Mouse (Mus musculus): ENCODE results near the gene Podxl. TPM values are rescaled to one million over a fixed set of nuclear protein-coding genes. Genes with fewer than 3 reads are reported as not detected.
"Not testable (repeated sequence)": the region's sequence is repeated elsewhere in the genome, so short reads cannot be mapped to it uniquely, and the experiment has no call there.

Podxl gene
- polyA plus RNA-seq, 1 experiment = 4.8 TPM

GRCm38 (mm10) chr6:31564901-31565391 is 1.2 kb upstream of the Podxl start:
- Histone ChIP-seq H3K36me3 (ENCODE audit: control insufficient read depth, insufficient read depth) (no peaks in the 10 kb centered on the region), H3K27me3 (ENCODE audit: control insufficient read depth, insufficient read depth, insufficient read length) (no peaks in the 10 kb centered on the region), H3ac (ENCODE audit: control insufficient read depth, insufficient read length, low read depth) (no peak overlapping the region), H3K79me2 (ENCODE audit: control insufficient read depth, insufficient read depth) (no peaks in the 10 kb centered on the region), H3K79me3 (ENCODE audit: low read depth) (no peaks in the 10 kb centered on the region), H3K4me3 (ENCODE audit: insufficient read depth, poor library complexity, severe bottlenecking) (no peak overlapping the region)
- TF ChIP-seq CEBPB (IDR thresholded peaks at IDR 0.05; ENCODE audit: low read depth) = no peak
- TF ChIP-seq FOSL1 (IDR thresholded peaks at IDR 0.05; ENCODE audit: insufficient read depth, low read length, poor library complexity, severe bottlenecking) = no peak
- TF ChIP-seq MYOG (IDR thresholded peaks at IDR 0.05; ENCODE audit: control insufficient read depth, extremely low read depth, insufficient read length) = no peak
- no peak for TF ChIP-seq MYOD1 (IDR thresholded peaks at IDR 0.05; ENCODE audit: control insufficient read depth, insufficient read length, low read depth)
- no peak for TF ChIP-seq CTCF (IDR thresholded peaks at IDR 0.05; ENCODE audit: control insufficient read depth, insufficient read depth, insufficient read length)
- TF ChIP-seq USF1 (IDR thresholded peaks at IDR 0.05; ENCODE audit: low read depth) = no peak
- no peak for TF ChIP-seq MAX (IDR thresholded peaks at IDR 0.05)

- Histone ChIP-seq H3K27me3 (ENCODE audit: control insufficient read depth, insufficient read depth, insufficient read length) (no peaks in the 10 kb centered on the region), H3ac (ENCODE audit: control insufficient read depth, insufficient read length, low read depth) (peak overlapping the region; percentile 50), H3K4me3 (ENCODE audit: insufficient read depth, poor library complexity, severe bottlenecking) (peak overlapping the region; percentile 11), H3K36me3 (ENCODE audit: control insufficient read depth, insufficient read depth) (no peaks in the 10 kb centered on the region), H3K79me2 (ENCODE audit: control insufficient read depth, insufficient read depth) (no peaks in the 10 kb centered on the region), H3K79me3 (ENCODE audit: low read depth) (no peaks in the 10 kb centered on the region)
- TF ChIP-seq FOSL1 (IDR thresholded peaks at IDR 0.05; ENCODE audit: insufficient read depth, low read length, poor library complexity, severe bottlenecking) (no peak), USF1 (IDR thresholded peaks at IDR 0.05; ENCODE audit: low read depth) (no peak), MAX (IDR thresholded peaks at IDR 0.05) (no peak), MYOG (IDR thresholded peaks at IDR 0.05; ENCODE audit: control insufficient read depth, extremely low read depth, insufficient read length) (no peak), CEBPB (IDR thresholded peaks at IDR 0.05; ENCODE audit: low read depth) (no peak), MYOD1 (IDR thresholded peaks at IDR 0.05; ENCODE audit: control insufficient read depth, insufficient read length, low read depth) (no peak), CTCF (IDR thresholded peaks at IDR 0.05; ENCODE audit: control insufficient read depth, insufficient read depth, insufficient read length) (no peak)
Measured at GRCm38 (mm10) chr6:31564182-31564531, 376 bp upstream of the Podxl start.

GRCm38 (mm10) chr6:31562371-31563080 is 1.3 kb downstream of the Podxl start:
- Histone ChIP-seq H3K79me2 (ENCODE audit: control insufficient read depth, insufficient read depth) (no peaks in the 10 kb centered on the region), H3K36me3 (ENCODE audit: control insufficient read depth, insufficient read depth) (no peaks in the 10 kb centered on the region), H3ac (ENCODE audit: control insufficient read depth, insufficient read length, low read depth) (no peak overlapping the region), H3K27me3 (ENCODE audit: control insufficient read depth, insufficient read depth, insufficient read length) (no peaks in the 10 kb centered on the region), H3K4me3 (ENCODE audit: insufficient read depth, poor library complexity, severe bottlenecking) (no peak overlapping the region), H3K79me3 (ENCODE audit: low read depth) (no peaks in the 10 kb centered on the region)
- TF ChIP-seq USF1 (IDR thresholded peaks at IDR 0.05; ENCODE audit: low read depth) (no peak), CEBPB (IDR thresholded peaks at IDR 0.05; ENCODE audit: low read depth) (no peak), FOSL1 (IDR thresholded peaks at IDR 0.05; ENCODE audit: insufficient read depth, low read length, poor library complexity, severe bottlenecking) (no peak), MAX (IDR thresholded peaks at IDR 0.05) (no peak), MYOD1 (IDR thresholded peaks at IDR 0.05; ENCODE audit: control insufficient read depth, insufficient read length, low read depth) (no peak), CTCF (IDR thresholded peaks at IDR 0.05; ENCODE audit: control insufficient read depth, insufficient read depth, insufficient read length) (no peak), MYOG (IDR thresholded peaks at IDR 0.05; ENCODE audit: control insufficient read depth, extremely low read depth, insufficient read length) (no peak)

- not testable (repeated sequence) for H3ac ChIP-seq (ENCODE audit: control insufficient read depth, insufficient read length, low read depth); H3K79me2 ChIP-seq (ENCODE audit: control insufficient read depth, insufficient read depth); H3K27me3 ChIP-seq (ENCODE audit: control insufficient read depth, insufficient read depth, insufficient read length); H3K36me3 ChIP-seq (ENCODE audit: control insufficient read depth, insufficient read depth); H3K79me3 ChIP-seq (ENCODE audit: low read depth); H3K4me3 ChIP-seq (ENCODE audit: insufficient read depth, poor library complexity, severe bottlenecking)
Measured at GRCm38 (mm10) chr6:31561948-31562347, 1.8 kb downstream of the Podxl start.

- TF ChIP-seq USF1 (IDR thresholded peaks at IDR 0.05; ENCODE audit: low read depth) (no peak), MAX (IDR thresholded peaks at IDR 0.05) (no peak), CTCF (IDR thresholded peaks at IDR 0.05; ENCODE audit: control insufficient read depth, insufficient read depth, insufficient read length) (no peak), CEBPB (IDR thresholded peaks at IDR 0.05; ENCODE audit: low read depth) (no peak), FOSL1 (IDR thresholded peaks at IDR 0.05; ENCODE audit: insufficient read depth, low read length, poor library complexity, severe bottlenecking) (no peak), MYOG (IDR thresholded peaks at IDR 0.05; ENCODE audit: control insufficient read depth, extremely low read depth, insufficient read length) (no peak), MYOD1 (IDR thresholded peaks at IDR 0.05; ENCODE audit: control insufficient read depth, insufficient read length, low read depth) (no peak)
- Histone ChIP-seq H3K27me3 (ENCODE audit: control insufficient read depth, insufficient read depth, insufficient read length) (no peaks in the 10 kb centered on the region), H3K36me3 (ENCODE audit: control insufficient read depth, insufficient read depth) (no peaks in the 10 kb centered on the region), H3K4me3 (ENCODE audit: insufficient read depth, poor library complexity, severe bottlenecking) (no peak overlapping the region), H3K79me2 (ENCODE audit: control insufficient read depth, insufficient read depth) (no peaks in the 10 kb centered on the region), H3ac (ENCODE audit: control insufficient read depth, insufficient read length, low read depth) (no peak overlapping the region), H3K79me3 (ENCODE audit: low read depth) (no peaks in the 10 kb centered on the region)
Measured at GRCm38 (mm10) chr6:31560138-31560959, 3.4 kb downstream of the Podxl start.
